Mouse (Mus musculus) adrenal gland, postnatal 25 days (tissue): Measurements from ENCODE around the gene Fcrl1. TPM values are rescaled to one million over a fixed set of nuclear protein-coding genes. Genes with fewer than 3 reads are reported as not detected.

Experiments
- DNase-seq: peaks from one replicate; pipeline ENCODE4 v3.0.0; 2021; ENCODE audit warnings: mixed read lengths
- total RNA-seq: library from RNA; stranded (reverse); gene quantifications from 2 replicates; pipeline ENCODE4 v1.2.3, GENCODE M21; 2021

Gene Fcrl1
- total RNA-seq, 1 experiment from 2014 or later, result 0.21 TPM

- DNase-seq, result peak; percentile 67
Observed at GRCm38 (mm10) chr3:87411150-87411549, 35.0 kb downstream of the Fcrl1 start.

GRCm38 (mm10) chr3:87420645-87421044 is 44.5 kb downstream of the Fcrl1 start:
- no peak for DNase-seq

DNA sequence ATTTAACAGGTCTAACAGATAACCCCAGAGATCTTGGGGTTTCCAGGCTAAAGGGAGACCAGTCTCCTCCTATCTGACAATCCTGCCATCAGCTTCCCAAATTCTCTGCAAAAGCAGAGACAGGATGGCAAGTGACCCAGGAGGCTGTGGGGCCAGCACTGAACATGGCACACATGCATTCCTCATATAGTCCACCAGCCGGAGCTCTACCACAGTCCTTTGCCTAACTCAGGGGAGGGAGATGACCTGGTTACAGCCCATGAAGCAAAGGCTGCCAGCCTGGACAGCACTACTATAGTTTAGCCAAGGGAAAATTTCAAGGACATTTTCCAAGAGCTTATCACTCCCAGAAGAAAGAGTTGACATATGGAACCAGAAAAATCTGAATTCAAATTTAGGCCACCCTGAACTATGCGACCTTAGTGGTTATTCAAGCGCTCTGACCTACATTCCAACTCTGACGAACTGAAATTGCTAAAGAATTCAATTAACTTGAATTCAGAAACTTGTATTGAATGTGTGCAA is 46.3 kb downstream of the Fcrl1 start:
- no peak for DNase-seq

DNA sequence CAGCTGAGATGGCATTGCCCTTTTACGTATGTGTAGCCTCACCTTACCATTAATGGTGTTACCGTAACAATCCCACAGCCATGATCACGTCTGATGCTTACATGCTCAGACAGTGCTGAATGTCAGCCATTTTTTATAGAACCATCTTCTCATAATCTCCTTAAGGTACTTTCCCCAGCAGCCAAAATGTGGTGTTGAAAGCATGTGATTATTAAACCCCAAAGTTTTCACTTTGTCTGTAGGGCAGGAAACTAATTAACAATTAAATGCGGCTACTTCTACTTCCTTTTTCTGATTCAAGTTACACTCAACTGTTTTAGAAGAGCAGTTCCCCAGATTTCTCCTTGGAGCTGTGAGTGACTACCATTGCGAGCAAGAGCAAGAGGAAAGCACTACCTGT is 59.3 kb downstream of the Fcrl1 start, which contains the start of gene Fcrl5:
TSS of gene Fcrl5 (plus strand) at position 295 of the 400 bp plus-strand sequence.
- DNase-seq, result no peak

DNA sequence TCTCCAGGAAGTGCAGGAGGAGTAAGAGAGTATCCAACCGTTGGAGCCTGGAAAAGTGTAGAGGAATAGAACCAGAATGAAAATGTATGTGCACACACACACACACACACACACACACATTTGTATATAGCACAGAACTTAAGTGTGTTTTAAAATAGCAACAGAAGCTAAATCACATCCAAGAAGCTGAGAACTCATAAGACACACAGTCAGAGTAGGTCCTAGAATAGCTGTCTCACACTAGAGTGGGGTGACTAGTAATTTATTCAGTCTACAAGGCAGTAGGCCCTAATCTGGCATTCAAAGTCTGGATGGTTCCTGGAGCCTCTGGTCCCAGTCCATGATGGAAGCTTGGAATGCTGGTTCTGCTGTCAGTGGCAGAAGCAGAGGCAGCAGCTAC is 64.4 kb downstream of the Fcrl1 start:
- no peak for DNase-seq

DNA sequence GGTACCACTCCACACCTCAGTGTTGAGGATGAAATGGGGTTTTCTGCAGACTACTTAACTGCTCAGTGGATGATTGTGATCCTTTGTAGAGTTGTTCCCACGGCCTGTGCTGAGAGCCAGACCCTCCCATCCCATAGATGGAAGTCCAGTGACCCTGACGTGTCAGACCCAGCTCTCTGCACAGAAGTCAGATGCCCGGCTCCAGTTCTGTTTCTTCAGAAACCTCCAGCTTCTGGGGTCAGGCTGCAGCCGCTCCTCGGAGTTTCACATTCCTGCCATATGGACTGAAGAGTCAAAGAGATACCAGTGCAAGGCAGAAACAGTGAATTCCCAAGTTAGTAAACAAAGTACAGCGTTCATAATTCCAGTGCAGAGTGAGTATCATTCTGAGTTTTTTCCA is 67.8 kb downstream of the Fcrl1 start:
- no peak for DNase-seq

Other genes starting within 250 kb of the Fcrl1 start
- gene Kirrel, start 201.6 kb upstream of the Fcrl1 start, total RNA-seq, result 15.2 and 18.1 TPM in 2 replicates
- gene Fcrls, start 112.6 kb upstream of the Fcrl1 start, total RNA-seq, result 2.4 and 2.8 TPM in 2 replicates
- 0.30 and 0.90 TPM in 2 replicates for gene Cd5l, start 18.5 kb upstream of the Fcrl1 start, total RNA-seq
- not detected in 2 replicates for gene Fcrl5, start 59.4 kb downstream of the Fcrl1 start, total RNA-seq
- gene Etv3, start 149.0 kb downstream of the Fcrl1 start, total RNA-seq, result 18.1 and 21.5 TPM in 2 replicates
- 40.4 and 44.2 TPM in 2 replicates for gene Arhgef11, start 241.2 kb downstream of the Fcrl1 start, total RNA-seq